Mouse (Mus musculus) MEL (cell line): ENCODE data around the gene Muc5ac.

ENCODE experiments used
- CHD2 ChIP-seq: IDR thresholded peaks from 2 replicates; pipeline ENCODE4 v1.6.1; 2011; ENCODE audit warnings: low read length, improper control_type of control experiment
- CTCF ChIP-seq, 3 experiments: IDR thresholded peaks in 2 of 3; conservative IDR thresholded peaks in 1 of 3; 2 replicates each; pipeline ENCODE4 v1.5.1; 2011 to 2012; ENCODE audit warnings: low read length in 3 of 3, low read depth in 2 of 3, mild to moderate bottlenecking in 2 of 3, improper control_type of control experiment in 1 of 3, inconsistent platforms in 1 of 3, mixed read lengths in 1 of 3, moderate library complexity in 1 of 3; ENCODE audit not compliant: control insufficient read depth in 1 of 3, insufficient read depth in 1 of 3, poor library complexity in 1 of 3, severe bottlenecking in 1 of 3
- MYC ChIP-seq: IDR thresholded peaks from 2 replicates; pipeline ENCODE4 v1.6.1; 2011; ENCODE audit warnings: low read depth, mild to moderate bottlenecking, low read length, improper control_type of control experiment, moderate library complexity
- POLR2A ChIP-seq, 2 experiments: IDR thresholded peaks; 2 replicates each; pipeline ENCODE4 v1.6.1; 2011 to 2012; ENCODE audit warnings: low read length in 2 of 2, mild to moderate bottlenecking in 2 of 2, control low read depth in 1 of 2, improper control_type of control experiment in 1 of 2, low read depth in 1 of 2, moderate library complexity in 1 of 2; ENCODE audit not compliant: control insufficient read depth in 1 of 2, insufficient read depth in 1 of 2, poor library complexity in 1 of 2
- TCF12 ChIP-seq: IDR thresholded peaks from 2 replicates; pipeline ENCODE4 v1.6.1; 2014; ENCODE audit warnings: low read depth, mild to moderate bottlenecking, inconsistent platforms, low read length, improper control_type of control experiment, moderate library complexity
- USF2 ChIP-seq, 2 experiments: IDR thresholded peaks; 2 replicates each; pipeline ENCODE4 v1.6.1; 2011 to 2012; ENCODE audit warnings: improper control_type of control experiment in 2 of 2, low read length in 2 of 2, borderline replicate concordance in 1 of 2, inconsistent platforms in 1 of 2, low read depth in 1 of 2, mild to moderate bottlenecking in 1 of 2; ENCODE audit not compliant: insufficient read depth in 1 of 2

DNA sequence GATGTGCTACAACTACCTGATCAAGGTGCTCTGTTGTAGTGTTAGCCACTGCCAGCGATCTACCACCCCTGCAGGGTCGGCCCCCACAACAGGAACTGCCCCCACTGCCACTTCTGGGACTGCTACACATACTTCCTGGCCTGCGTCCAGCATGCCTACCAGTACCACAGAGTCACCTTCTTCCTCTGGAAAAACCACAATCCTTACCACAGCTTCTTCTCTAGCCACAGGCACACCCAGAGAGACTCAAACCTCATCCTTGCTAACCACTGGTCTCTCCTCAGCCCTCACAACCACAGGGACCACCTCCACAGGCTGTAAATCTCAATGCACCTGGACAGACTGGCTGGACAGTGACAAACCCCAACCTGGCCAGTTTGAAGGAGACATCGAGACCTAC lies 72.3 kb downstream of the Muc5ac start:
- TF ChIP-seq CTCF (IDR thresholded peaks at IDR 0.05 in 2 of 3, conservative IDR thresholded peaks at IDR 0.05 in 1 of 3; ENCODE audit: control insufficient read depth in 1 of 3, insufficient read depth in 1 of 3, low read depth in 2 of 3, low read length in 3 of 3, poor library complexity in 1 of 3, severe bottlenecking in 1 of 3) (no peak), CHD2 (no peak), TCF12 (no peak), USF2 (IDR thresholded peaks at IDR 0.05; ENCODE audit: borderline replicate concordance in 1 of 2, insufficient read depth in 1 of 2, low read depth in 1 of 2, low read length in 2 of 2) (no peak), POLR2A (IDR thresholded peaks at IDR 0.05; ENCODE audit: control insufficient read depth in 1 of 2, insufficient read depth in 1 of 2, low read depth in 1 of 2, low read length in 2 of 2, poor library complexity in 1 of 2) (no peak), MYC (no peak)
